Mouse (Mus musculus) lung, embryonic 16.5 days (tissue): Measurements from ENCODE around the gene Hcn1. TPM values are rescaled to one million over a fixed set of nuclear protein-coding genes. Genes with fewer than 3 reads are reported as not detected.

Source experiments
- ATAC-seq: fragments of 200-750 bp; cut with Nextera tagmentation; 2 replicates; pipeline ENCODE4 v1.8.0; 2017; ENCODE audit warnings: low read depth, mild to moderate bottlenecking, moderate library complexity
- H3K27ac ChIP-seq: fragments of 300-500 bp; sonication (generic); 2 replicates; pipeline ENCODE4 v1.5.1; 2014; ENCODE audit warnings: mild to moderate bottlenecking, control low read depth, low read length
- H3K27me3 ChIP-seq: fragments of 300-500 bp; sonication (generic); 2 replicates; pipeline ENCODE4 v1.6.1; 2014; ENCODE audit warnings: low read depth, low read length, mixed read lengths; ENCODE audit not compliant: control insufficient read depth, insufficient read depth
- H3K36me3 ChIP-seq: fragments of 300-500 bp; sonication (generic); 2 replicates; pipeline ENCODE4 v1.6.1; 2014; ENCODE audit warnings: low read length; ENCODE audit not compliant: control insufficient read depth, insufficient read depth
- H3K4me1 ChIP-seq: fragments of 300-500 bp; sonication (generic); replicated peaks from 2 replicates; pipeline ENCODE4 v1.6.1; 2014; ENCODE audit warnings: low read length, mixed read lengths; ENCODE audit not compliant: control insufficient read depth, insufficient read depth
- H3K4me2 ChIP-seq: fragments of 300-500 bp; sonication (generic); 2 replicates; pipeline ENCODE4 v1.6.1; 2014; ENCODE audit warnings: low read depth, low read length, control low read depth
- H3K4me3 ChIP-seq: fragments of 300-500 bp; sonication (generic); 2 replicates; pipeline ENCODE4 v1.5.1; 2014; ENCODE audit warnings: mild to moderate bottlenecking, low read length, control low read depth
- H3K9ac ChIP-seq: fragments of 300-500 bp; sonication (generic); 2 replicates; pipeline ENCODE4 v1.6.1; 2014; ENCODE audit warnings: low read length, control low read depth
- H3K9me3 ChIP-seq: fragments of 300-500 bp; sonication (generic); 2 replicates; pipeline ENCODE4 v1.6.1; 2016; ENCODE audit warnings: low read length; ENCODE audit not compliant: control insufficient read depth
- WGBS: fragments of 180-500 bp; shearing (Covaris S2); extraction: QIAGEN DNeasy Blood & Tissue Kit; methylation state at CpG from one replicate; pipeline ENCODE4 v1.1.7; 2014; 5-methylcytosine and 5-hydroxymethylcytosine counted together
- polyA plus RNA-seq: library from polyadenylated mRNA; unstranded; fragments of >200 nt; fragmentation: Nextera tagmentation; extraction: Ambion mirVana; gene quantifications from 2 replicates; pipeline ENCODE4 v1.2.1, GENCODE M21; 2015

The Hcn1 gene
- polyA plus RNA-seq, 1 experiment from 2014 or later = 0.18 TPM

DNA sequence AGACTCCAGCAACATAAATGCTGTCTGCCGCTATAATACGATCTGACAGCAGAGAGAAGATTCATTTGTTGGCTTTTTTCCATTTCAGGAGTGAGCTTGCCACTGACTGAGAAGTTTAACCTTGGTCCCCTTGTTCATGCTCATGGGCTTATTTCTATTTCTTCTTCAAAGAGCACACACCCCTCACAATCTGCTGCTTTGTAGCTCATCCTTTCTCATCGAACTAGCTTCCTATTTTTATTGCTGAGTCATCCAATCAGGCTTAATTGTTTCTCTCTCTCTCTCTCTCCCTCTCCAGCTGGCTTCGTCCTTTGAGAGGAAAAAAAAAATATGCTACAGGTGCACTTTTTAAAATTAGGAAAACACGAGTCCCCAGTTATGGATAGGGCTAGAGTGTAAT, 74.3 kb downstream of the Hcn1 start:
- Histone ChIP-seq H3K9ac (no peak overlapping the region), H3K9me3 (no peaks in the 10 kb centered on the region), H3K27ac (no peak overlapping the region), H3K4me3 (no peak overlapping the region), H3K4me1 (no peaks in the 10 kb centered on the region), H3K4me2 (no peak overlapping the region), H3K27me3 (no peaks in the 10 kb centered on the region), H3K36me3 (no peaks in the 10 kb centered on the region)
- 73% methylated on average over 5 of the region's 5 CpGs for WGBS
- ATAC-seq = no peak

GRCm38 (mm10) chr13:117687670-117688069, 85.5 kb downstream of the Hcn1 start:
- no peaks in the 10 kb centered on the region for H3K4me1 ChIP-seq
- H3K9me3 ChIP-seq = no peaks in the 10 kb centered on the region
- no peaks in the 10 kb centered on the region for H3K27me3 ChIP-seq
- H3K4me3 ChIP-seq = no peak overlapping the region
- no peak overlapping the region for H3K9ac ChIP-seq
- 75% methylated on average over 7 of the region's 7 CpGs for WGBS
- ATAC-seq = no peak
- no peak overlapping the region for H3K27ac ChIP-seq
- no peaks in the 10 kb centered on the region for H3K36me3 ChIP-seq
- H3K4me2 ChIP-seq = no peak overlapping the region

DNA sequence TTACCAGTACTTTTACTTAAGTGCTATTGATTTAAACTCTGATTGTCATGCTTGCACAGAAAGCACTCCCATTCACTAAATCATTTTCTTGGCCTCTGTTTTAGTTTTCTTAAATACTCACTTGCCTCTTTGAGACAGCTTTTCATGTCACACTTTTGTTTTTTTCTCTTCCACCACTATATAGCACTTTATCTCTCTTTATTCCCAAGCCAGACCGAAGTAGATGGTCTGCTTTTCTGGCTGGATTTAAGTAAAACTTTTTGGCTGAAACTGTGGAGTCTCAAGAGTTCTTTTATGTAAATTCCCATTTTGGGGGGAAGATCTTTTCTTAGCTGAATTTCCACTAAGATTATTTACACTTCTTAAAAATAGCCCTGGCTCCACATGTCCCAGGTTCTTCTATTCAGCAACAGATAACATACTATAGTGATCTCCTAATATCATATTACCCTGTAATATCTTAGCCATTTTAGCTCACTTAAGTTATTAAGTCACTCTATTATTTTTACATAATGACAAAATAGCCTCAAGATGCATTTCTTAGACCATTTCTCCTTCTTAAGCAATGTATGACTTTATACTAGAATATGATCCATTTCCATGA, 92.7 kb downstream of the Hcn1 start:
- Histone ChIP-seq H3K36me3 (no peaks in the 10 kb centered on the region), H3K4me3 (no peak overlapping the region), H3K27ac (no peak overlapping the region), H3K4me2 (no peak overlapping the region), H3K9me3 (no peaks in the 10 kb centered on the region), H3K27me3 (no peaks in the 10 kb centered on the region), H3K4me1 (no peaks in the 10 kb centered on the region), H3K9ac (no peak overlapping the region)
- peak; percentile 70 for ATAC-seq
- 39% methylated on average over 1 of the region's 1 CpGs for WGBS

GRCm38 (mm10) chr13:117705573-117705972, 103.5 kb downstream of the Hcn1 start:
- no peak overlapping the region for H3K4me2 ChIP-seq

GRCm38 (mm10) chr13:117705997-117706396, 103.9 kb downstream of the Hcn1 start:
- Histone ChIP-seq H3K9ac (no peak overlapping the region), H3K27ac (no peak overlapping the region), H3K36me3 (no peaks in the 10 kb centered on the region), H3K27me3 (no peaks in the 10 kb centered on the region), H3K4me2 (no peak overlapping the region), H3K9me3 (no peaks in the 10 kb centered on the region), H3K4me1 (no peaks in the 10 kb centered on the region), H3K4me3 (no peak overlapping the region)
- WGBS = 78% methylated on average over 3 of the region's 3 CpGs
- ATAC-seq = no peak

More at GRCm38 (mm10) chr13:117705573-117705972, 103.5 kb downstream of the Hcn1 start:
- H3K4me3 ChIP-seq = no peak overlapping the region
- H3K9ac ChIP-seq = no peak overlapping the region
- no peaks in the 10 kb centered on the region for H3K9me3 ChIP-seq
- H3K27me3 ChIP-seq = no peaks in the 10 kb centered on the region
- no peaks in the 10 kb centered on the region for H3K36me3 ChIP-seq
- no peak for ATAC-seq
- H3K4me1 ChIP-seq = no peaks in the 10 kb centered on the region
- H3K27ac ChIP-seq = no peak overlapping the region

DNA sequence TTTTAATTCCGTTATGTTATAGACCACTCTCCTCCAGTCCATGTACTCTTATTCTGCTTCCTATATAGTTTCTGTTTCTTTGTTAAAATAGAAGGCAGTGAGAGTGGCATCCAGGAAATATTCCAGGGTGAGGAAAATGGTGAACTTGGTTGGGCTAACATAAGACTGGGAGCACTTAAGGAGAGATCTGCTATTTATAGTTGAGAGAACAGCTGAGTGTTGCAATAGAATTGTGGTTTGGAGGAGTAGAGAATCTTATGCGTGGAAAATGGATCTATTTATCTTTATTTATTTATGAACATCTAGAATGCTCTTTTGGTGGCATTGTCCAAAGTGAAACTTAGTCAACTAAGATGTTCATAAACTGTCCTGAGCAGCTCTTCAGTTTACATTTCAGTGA, 104.4 kb downstream of the Hcn1 start:
- no peak overlapping the region for H3K4me3 ChIP-seq
- H3K4me2 ChIP-seq = no peak overlapping the region
- no peaks in the 10 kb centered on the region for H3K9me3 ChIP-seq
- no peaks in the 10 kb centered on the region for H3K27me3 ChIP-seq
- no peaks in the 10 kb centered on the region for H3K36me3 ChIP-seq
- ATAC-seq = 0 out of 2 replicates have a peak, but pooled peaks have one; percentile 51
- 56% methylated on average over 2 of the region's 2 CpGs for WGBS
- H3K27ac ChIP-seq = peak overlapping the region; percentile 55; the same call in 1 of the 2 replicates
- no peak overlapping the region for H3K9ac ChIP-seq
- no peaks in the 10 kb centered on the region for H3K4me1 ChIP-seq

- H3K9ac ChIP-seq = no peak overlapping the region
- no peaks in the 10 kb centered on the region for H3K9me3 ChIP-seq
- ATAC-seq = peak; percentile 93
- no peaks in the 10 kb centered on the region for H3K27me3 ChIP-seq
- 42% methylated on average over 11 of the region's 11 CpGs for WGBS
- H3K4me2 ChIP-seq = peak overlapping the region; percentile 27
- no peak overlapping the region for H3K4me3 ChIP-seq
- peak overlapping the region; percentile 55 for H3K27ac ChIP-seq
- H3K36me3 ChIP-seq = no peaks in the 10 kb centered on the region
- H3K4me1 ChIP-seq = no peaks in the 10 kb centered on the region
Observed at GRCm38 (mm10) chr13:117706986-117707738, 105.0 kb downstream of the Hcn1 start.

GRCm38 (mm10) chr13:117710811-117711210, 108.7 kb downstream of the Hcn1 start:
- no peaks in the 10 kb centered on the region for H3K4me1 ChIP-seq
- H3K36me3 ChIP-seq = no peaks in the 10 kb centered on the region
- no peak overlapping the region for H3K9ac ChIP-seq
- H3K4me2 ChIP-seq = no peak overlapping the region
- H3K27ac ChIP-seq = no peak overlapping the region
- no peaks in the 10 kb centered on the region for H3K9me3 ChIP-seq
- no peaks in the 10 kb centered on the region for H3K27me3 ChIP-seq
- no peak for ATAC-seq
- H3K4me3 ChIP-seq = no peak overlapping the region

- Histone ChIP-seq H3K4me2 (no peak overlapping the region), H3K4me1 (no peaks in the 10 kb centered on the region), H3K36me3 (no peaks in the 10 kb centered on the region), H3K27ac (no peak overlapping the region), H3K9ac (no peak overlapping the region), H3K9me3 (no peaks in the 10 kb centered on the region), H3K4me3 (no peak overlapping the region), H3K27me3 (no peaks in the 10 kb centered on the region)
- WGBS = 56% methylated on average over 4 of the region's 4 CpGs
- ATAC-seq = no peak
Observed at GRCm38 (mm10) chr13:117722090-117722489, 120.0 kb downstream of the Hcn1 start.
